Mouse (Mus musculus): ENCODE measurements at regions not wholly inside any gene's neighbourhood (a gene's known extent, or its start where the extent isn't known, plus 50 kb on each side); places are given as distances from the start of the nearest gene placed in this dataset.

GRCm38 (mm10) chr8:18478166-18478565 is 499.9 kb downstream of the Defb40 start:
- Histone ChIP-seq H3K4me3 (ENCODE audit: low read depth, low read length) (no peak overlapping the region), H3K4me2 (ENCODE audit: low read depth, low read length, poor library complexity, severe bottlenecking) (no peak overlapping the region), H3K27ac (ENCODE audit: low read depth, low read length) (no peak overlapping the region), H3K36me3 (ENCODE audit: insufficient read depth, low read length) (no peaks in the 10 kb centered on the region), H3K9me3 (ENCODE audit: low read length) (no peaks in the 10 kb centered on the region), H3K4me1 (ENCODE audit: insufficient read depth, low read length) (no peaks in the 10 kb centered on the region), H3K9ac (replicated peaks; ENCODE audit: low read length, poor library complexity, severe bottlenecking) (no peak overlapping the region), H3K27me3 (ENCODE audit: insufficient read depth, low read length) (no peaks in the 10 kb centered on the region)
- 85% methylated on average over 4 of the region's 4 CpGs for WGBS
- no peak for ATAC-seq (ENCODE audit: low FRiP score)
- TF ChIP-seq CTCF (IDR thresholded peaks at IDR 0.05), result no peak
- DNase-seq (ENCODE audit: low spot score), result no peak

- H3K27me3 ChIP-seq (ENCODE audit: insufficient read depth, low read length), result no peaks in the 10 kb centered on the region
- H3K36me3 ChIP-seq (ENCODE audit: insufficient read depth, low read length), result no peaks in the 10 kb centered on the region
- no peak for TF ChIP-seq CTCF (IDR thresholded peaks at IDR 0.05)
- H3K9me3 ChIP-seq (ENCODE audit: low read length), result no peaks in the 10 kb centered on the region
- 77% methylated on average over 7 of the region's 7 CpGs for WGBS
- ATAC-seq (ENCODE audit: low FRiP score), result no peak
- no peak for DNase-seq (ENCODE audit: low spot score)
- H3K27ac ChIP-seq (ENCODE audit: low read depth, low read length), result no peak overlapping the region
- H3K4me2 ChIP-seq (ENCODE audit: low read depth, low read length, poor library complexity, severe bottlenecking), result no peak overlapping the region
- H3K4me1 ChIP-seq (ENCODE audit: insufficient read depth, low read length), result no peaks in the 10 kb centered on the region
- H3K4me3 ChIP-seq (ENCODE audit: low read depth, low read length), result no peak overlapping the region
- H3K9ac ChIP-seq (replicated peaks; ENCODE audit: low read length, poor library complexity, severe bottlenecking), result no peak overlapping the region
Observed at GRCm38 (mm10) chr8:18467511-18467910, 510.5 kb downstream of the Defb40 start.

DNA sequence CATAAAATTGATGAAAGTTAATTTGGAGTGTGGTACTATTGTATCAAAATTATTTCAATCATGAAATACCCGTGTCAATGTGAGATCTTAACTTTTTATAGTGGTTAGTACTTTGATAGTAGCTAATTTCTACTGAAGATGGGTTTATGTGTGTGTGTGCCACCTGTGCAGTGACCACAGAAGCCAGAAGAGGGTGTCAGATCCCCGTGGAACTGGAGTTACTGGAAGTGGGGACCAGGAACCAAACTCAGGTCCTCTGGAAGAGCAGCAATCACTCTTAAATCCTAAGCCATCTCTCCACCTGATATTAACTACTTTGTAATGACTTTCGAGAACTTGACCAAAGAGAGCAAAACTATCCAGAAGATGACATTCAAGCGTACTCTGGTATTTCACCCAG is 517.4 kb downstream of the Defb40 start:
- ATAC-seq (ENCODE audit: low FRiP score) (no peak), DNase-seq (ENCODE audit: low spot score) (no peak)
- no peak overlapping the region for H3K9ac ChIP-seq (replicated peaks; ENCODE audit: low read length, poor library complexity, severe bottlenecking)
- no peak overlapping the region for H3K4me3 ChIP-seq (ENCODE audit: low read depth, low read length)
- no peaks in the 10 kb centered on the region for H3K4me1 ChIP-seq (ENCODE audit: insufficient read depth, low read length)
- H3K4me2 ChIP-seq (ENCODE audit: low read depth, low read length, poor library complexity, severe bottlenecking), result no peak overlapping the region
- no peaks in the 10 kb centered on the region for H3K9me3 ChIP-seq (ENCODE audit: low read length)
- no peaks in the 10 kb centered on the region for H3K27me3 ChIP-seq (ENCODE audit: insufficient read depth, low read length)
- 79% methylated on average over 4 of the region's 4 CpGs for WGBS
- no peaks in the 10 kb centered on the region for H3K36me3 ChIP-seq (ENCODE audit: insufficient read depth, low read length)
- no peak for TF ChIP-seq CTCF (IDR thresholded peaks at IDR 0.05)
- no peak overlapping the region for H3K27ac ChIP-seq (ENCODE audit: low read depth, low read length)

GRCm38 (mm10) chr8:18457470-18457869 is 520.6 kb downstream of the Defb40 start:
- no peak overlapping the region for H3K4me2 ChIP-seq (ENCODE audit: low read depth, low read length, poor library complexity, severe bottlenecking)
- no peaks in the 10 kb centered on the region for H3K27me3 ChIP-seq (ENCODE audit: insufficient read depth, low read length)
- H3K36me3 ChIP-seq (ENCODE audit: insufficient read depth, low read length), result no peaks in the 10 kb centered on the region
- no peak overlapping the region for H3K27ac ChIP-seq (ENCODE audit: low read depth, low read length)
- H3K4me3 ChIP-seq (ENCODE audit: low read depth, low read length), result no peak overlapping the region
- H3K9ac ChIP-seq (replicated peaks; ENCODE audit: low read length, poor library complexity, severe bottlenecking), result no peak overlapping the region
- H3K9me3 ChIP-seq (ENCODE audit: low read length), result no peaks in the 10 kb centered on the region
- H3K4me1 ChIP-seq (ENCODE audit: insufficient read depth, low read length), result no peaks in the 10 kb centered on the region
- 94% methylated on average over 6 of the region's 6 CpGs for WGBS
- no peak for TF ChIP-seq CTCF (IDR thresholded peaks at IDR 0.05)
- DNase-seq (ENCODE audit: low spot score), result no peak
- no peak for ATAC-seq (ENCODE audit: low FRiP score)

DNA sequence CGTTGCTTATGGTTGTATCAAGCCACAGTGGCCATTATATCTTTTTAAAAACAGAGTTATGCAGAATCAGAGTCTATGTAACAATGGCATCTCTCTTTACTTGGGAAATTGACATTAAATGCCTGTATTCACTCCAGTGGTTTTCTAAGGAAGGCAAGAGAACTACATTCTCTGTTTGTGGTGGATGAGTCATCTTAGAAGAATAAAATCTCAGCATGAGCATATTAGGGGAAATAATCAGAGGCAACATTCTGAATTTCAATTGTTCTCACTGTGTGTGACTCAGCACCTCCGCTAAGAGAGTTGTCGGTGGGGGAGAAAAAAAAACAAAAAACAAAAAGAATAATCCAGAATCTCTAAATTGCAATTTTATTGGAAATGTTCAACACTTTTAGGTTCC is 529.0 kb downstream of the Defb40 start:
- H3K9ac ChIP-seq (replicated peaks; ENCODE audit: low read length, poor library complexity, severe bottlenecking), result no peak overlapping the region
- H3K27me3 ChIP-seq (ENCODE audit: insufficient read depth, low read length), result no peaks in the 10 kb centered on the region
- H3K36me3 ChIP-seq (ENCODE audit: insufficient read depth, low read length), result no peaks in the 10 kb centered on the region
- DNase-seq (ENCODE audit: low spot score) (no peak), ATAC-seq (ENCODE audit: low FRiP score) (no peak)
- no peak overlapping the region for H3K4me3 ChIP-seq (ENCODE audit: low read depth, low read length)
- no peak for TF ChIP-seq CTCF (IDR thresholded peaks at IDR 0.05)
- no peaks in the 10 kb centered on the region for H3K4me1 ChIP-seq (ENCODE audit: insufficient read depth, low read length)
- H3K4me2 ChIP-seq (ENCODE audit: low read depth, low read length, poor library complexity, severe bottlenecking), result no peak overlapping the region
- H3K9me3 ChIP-seq (ENCODE audit: low read length), result no peaks in the 10 kb centered on the region
- whole genome bisulfite sequencing, result 67% methylated on average over 3 of the region's 3 CpGs
- H3K27ac ChIP-seq (ENCODE audit: low read depth, low read length), result no peak overlapping the region

DNA sequence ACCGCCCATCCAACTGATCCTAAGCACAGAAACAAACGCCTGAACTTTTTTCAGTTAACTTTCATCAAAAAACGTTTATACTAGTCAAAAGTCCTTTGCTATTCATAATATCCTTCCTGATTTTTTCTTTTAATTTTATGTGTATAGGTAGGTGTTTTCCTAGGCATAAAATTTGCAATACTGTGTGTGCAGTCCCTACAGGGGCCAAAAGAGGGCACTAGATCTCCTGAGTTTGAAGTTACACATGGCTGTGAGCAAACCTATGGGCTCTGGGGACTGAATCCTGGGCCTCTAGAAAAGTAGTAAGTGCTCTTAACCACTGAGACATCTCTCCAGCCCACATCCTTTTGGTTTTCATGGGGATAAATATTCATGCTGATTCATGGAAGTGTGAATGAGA is 535.8 kb downstream of the Defb40 start:
- WGBS, result 72% methylated on average over 3 of the region's 3 CpGs
- TF ChIP-seq CTCF (IDR thresholded peaks at IDR 0.05), result no peak

More for the DNA sequence above, 535.8 kb downstream of the Defb40 start:
- Histone ChIP-seq H3K9ac (replicated peaks; ENCODE audit: low read length, poor library complexity, severe bottlenecking) (no peak overlapping the region), H3K27ac (ENCODE audit: low read depth, low read length) (no peak overlapping the region), H3K4me3 (ENCODE audit: low read depth, low read length) (no peak overlapping the region), H3K36me3 (ENCODE audit: insufficient read depth, low read length) (no peaks in the 10 kb centered on the region), H3K4me2 (ENCODE audit: low read depth, low read length, poor library complexity, severe bottlenecking) (no peak overlapping the region), H3K4me1 (ENCODE audit: insufficient read depth, low read length) (no peaks in the 10 kb centered on the region), H3K27me3 (ENCODE audit: insufficient read depth, low read length) (no peaks in the 10 kb centered on the region), H3K9me3 (ENCODE audit: low read length) (no peaks in the 10 kb centered on the region)
- DNase-seq (ENCODE audit: low spot score), result no peak
- no peak for ATAC-seq (ENCODE audit: low FRiP score)
